Mouse (Mus musculus): ENCODE results near the gene Ankrd42. TPM values are rescaled to one million over a fixed set of nuclear protein-coding genes. Genes with fewer than 3 reads are reported as not detected.

The Ankrd42 gene
- total RNA-seq, 4 experiments from 2014 or later = 17.3 to 20.5 (median 18.7) TPM

DNA sequence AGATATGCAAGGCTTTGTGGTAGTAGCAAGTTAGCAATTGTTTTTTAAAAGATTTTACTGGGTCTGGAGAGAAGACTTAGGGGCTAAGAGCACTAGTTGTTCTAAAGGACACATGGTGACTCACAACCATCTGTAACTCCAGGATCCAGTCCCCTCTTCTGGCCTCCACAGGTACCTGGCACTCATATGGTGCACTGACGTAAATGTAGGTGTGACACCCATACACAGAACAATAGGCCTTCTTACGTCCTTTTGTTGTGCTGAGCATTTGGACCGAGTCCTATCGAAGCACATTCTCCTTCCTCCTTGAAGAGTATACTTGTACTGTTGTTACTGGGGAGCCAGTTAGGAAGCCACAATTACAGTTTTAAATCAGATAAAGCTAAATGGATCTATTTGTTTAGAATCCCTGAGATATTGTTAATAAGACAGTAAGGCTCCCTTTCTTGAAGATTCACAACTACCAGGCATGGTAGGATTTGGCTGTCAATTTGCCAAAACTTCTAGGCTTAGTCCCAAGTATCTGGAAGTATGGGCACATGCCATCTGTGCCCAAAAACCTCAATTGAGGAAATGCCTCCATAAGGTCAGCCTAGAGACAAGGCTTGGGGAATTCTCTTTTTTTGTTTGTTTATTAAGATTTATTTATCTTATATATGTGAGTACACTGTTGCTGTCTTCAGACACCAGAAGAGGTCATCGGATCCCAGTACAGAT lies 56.3 kb downstream of the Ankrd42 start:
- peak in 1 of 2 experiments; percentile 25 for DNase-seq (ENCODE audit: low spot score in 2 of 2)

DNA sequence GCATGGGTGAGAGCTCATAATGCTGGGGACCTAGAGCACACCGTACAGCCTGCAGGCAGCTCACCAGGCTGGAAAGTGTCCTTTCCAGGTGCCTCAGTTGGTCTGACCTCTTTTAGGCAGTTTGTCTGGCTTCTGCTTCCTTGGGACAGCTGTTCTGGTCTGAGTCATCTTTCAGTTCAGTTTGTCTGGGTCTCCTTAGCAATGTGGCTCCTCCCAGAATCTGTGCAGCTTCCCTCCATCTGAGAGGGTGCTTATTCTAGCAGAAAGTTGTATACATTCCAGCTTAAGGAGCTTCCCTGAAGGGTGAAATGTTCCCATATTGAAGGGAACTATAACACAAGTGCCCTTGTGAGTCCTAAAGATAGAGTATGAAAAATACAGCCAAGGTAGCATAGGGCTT lies 70.2 kb downstream of the Ankrd42 start:
- DNase-seq (ENCODE audit: low spot score in 2 of 2) = no peak

DNA sequence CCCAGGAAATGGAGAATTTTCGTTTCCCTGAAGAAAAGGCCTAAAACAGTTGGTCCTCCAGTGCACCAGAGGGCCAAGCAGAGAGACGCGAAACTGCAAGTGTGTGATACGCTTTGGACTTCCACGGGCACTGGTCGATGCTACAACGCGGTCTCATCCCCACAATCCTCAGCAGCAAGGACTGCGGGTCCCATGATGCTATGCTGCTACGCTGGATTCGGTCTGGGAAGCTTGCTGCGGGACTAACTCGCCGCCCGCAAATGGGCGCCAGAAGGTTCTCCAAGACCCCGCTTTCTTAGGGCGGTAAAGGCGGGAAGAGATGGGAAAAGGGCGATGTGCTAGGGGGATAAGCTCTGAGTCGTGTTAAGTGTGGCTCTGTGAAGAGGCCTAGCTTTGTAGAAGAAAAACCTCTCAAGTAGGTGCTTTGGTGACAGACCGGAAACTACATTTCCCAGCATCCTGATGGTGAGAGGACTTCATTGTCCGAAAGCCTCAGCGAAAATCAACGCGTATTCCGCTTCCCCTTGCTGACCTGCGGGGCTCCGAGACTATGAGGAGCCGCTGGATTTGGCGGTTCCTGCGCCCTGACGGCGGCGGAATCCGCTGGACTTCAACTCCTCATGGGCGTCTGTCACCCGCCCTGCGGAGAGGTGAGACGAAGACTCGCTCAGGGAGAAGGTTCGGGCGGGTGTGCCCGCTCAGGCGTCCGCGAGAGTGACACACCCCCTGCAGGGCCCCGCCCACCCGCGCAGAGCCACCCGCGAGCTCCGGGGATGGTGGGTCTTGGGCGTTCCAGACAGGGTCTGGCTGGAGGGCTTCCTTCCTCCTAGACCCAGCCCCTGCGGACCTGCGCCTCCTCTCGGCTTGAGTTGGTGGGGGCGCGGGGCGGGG lies 75.7 kb downstream of the Ankrd42 start, which contains the start of gene Ccdc90b:
TSS of gene Ccdc90b (plus strand) at position 164 of the 891 bp plus-strand sequence.
- peak; percentile 91 to 93 for DNase-seq (ENCODE audit: low spot score in 2 of 2)

DNA sequence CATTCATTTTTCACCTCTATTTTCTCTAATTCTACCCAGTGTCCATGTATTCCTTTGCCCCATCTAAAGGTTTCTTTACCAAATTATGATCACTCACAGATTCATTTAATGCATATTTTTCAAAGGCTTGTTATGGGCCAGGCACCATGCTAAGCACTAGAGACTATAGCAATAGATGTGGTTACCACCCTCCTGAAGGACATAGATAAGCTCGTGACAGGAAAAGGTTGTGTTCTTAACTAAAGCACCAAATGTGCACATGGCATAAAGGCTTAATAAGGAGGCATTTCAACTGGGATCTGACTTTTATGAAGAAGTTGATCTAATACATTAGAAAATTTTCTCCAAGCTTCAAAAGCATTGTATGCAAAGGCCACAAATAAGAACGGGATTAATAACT lies 78.2 kb downstream of the Ankrd42 start:
- no peak for DNase-seq (ENCODE audit: low spot score in 2 of 2)

DNA sequence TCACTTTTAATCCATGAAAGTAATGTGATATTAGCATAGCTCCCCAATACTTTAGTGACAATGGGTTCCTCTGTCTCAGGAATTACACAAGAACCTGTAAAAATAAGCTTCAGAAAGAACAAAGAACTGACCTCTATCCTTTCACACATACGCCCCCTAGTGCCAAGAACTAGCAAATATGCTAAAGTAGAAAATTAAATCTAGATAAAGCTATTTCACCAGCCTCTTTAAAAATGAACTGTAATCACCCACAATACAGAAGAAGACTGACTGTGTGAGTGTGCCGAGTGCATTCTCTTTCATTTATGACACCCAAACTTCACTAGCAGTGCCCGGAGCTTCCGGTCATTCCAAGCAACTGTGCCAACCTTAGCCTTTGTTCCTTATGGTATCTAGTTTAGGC lies 86.0 kb downstream of the Ankrd42 start:
- no peak for DNase-seq (ENCODE audit: low spot score in 2 of 2)

DNA sequence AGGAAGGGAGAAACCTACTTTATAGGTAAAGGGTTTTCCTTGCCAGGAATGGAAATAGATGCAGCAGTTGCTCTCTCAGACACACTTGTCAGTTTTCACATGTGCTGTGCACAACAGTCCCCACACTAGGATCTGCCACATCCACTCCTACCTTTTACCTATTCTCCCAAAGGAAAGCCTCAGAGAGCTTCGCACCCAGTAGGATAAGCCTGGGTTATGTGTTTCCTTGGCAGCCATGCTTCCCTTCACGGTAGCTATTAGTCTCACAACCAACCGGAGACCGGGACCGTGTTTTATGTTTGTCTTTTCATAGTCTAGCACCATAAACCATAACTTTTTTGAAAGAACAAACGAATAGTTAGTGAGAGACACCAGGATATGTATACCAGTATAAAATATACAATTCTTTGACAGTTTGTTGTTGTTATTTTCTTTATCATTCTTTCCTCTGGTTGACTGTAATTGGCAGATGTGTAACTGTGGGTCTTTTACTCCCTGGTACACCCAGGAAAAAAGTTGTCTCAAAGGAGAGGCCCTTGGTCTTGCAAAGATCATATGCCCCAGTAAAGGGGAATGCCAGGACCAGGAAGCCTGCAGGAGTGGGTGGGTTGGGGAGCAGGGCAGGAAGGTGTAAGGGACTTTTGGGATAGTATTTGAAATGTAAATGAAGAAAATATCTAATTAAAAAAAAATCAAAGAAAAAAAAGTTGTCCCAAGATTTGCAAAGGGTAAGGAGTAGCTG lies 86.5 kb downstream of the Ankrd42 start:
- no peak for DNase-seq (ENCODE audit: low spot score in 2 of 2)

DNA sequence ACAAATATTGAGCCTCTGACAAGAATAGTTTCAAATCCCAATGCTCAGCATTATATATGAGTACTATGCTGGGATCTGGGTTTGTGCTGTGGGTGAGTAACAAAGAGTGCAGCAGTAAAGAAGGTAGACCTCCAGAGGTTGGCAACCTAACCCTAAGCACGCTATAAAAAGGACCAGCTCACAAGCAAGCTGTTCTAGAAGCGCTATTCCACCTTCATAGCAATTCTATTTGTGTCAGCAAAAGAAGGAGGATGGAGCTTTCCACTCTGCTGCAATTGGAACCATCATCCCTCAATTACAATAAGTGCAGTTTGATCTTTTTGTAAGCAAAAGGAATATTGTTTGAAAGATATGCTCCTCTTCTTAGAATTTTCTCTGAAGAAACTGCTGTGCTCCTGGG lies 90.2 kb downstream of the Ankrd42 start:
- DNase-seq (ENCODE audit: low spot score in 2 of 2) = no peak

DNA sequence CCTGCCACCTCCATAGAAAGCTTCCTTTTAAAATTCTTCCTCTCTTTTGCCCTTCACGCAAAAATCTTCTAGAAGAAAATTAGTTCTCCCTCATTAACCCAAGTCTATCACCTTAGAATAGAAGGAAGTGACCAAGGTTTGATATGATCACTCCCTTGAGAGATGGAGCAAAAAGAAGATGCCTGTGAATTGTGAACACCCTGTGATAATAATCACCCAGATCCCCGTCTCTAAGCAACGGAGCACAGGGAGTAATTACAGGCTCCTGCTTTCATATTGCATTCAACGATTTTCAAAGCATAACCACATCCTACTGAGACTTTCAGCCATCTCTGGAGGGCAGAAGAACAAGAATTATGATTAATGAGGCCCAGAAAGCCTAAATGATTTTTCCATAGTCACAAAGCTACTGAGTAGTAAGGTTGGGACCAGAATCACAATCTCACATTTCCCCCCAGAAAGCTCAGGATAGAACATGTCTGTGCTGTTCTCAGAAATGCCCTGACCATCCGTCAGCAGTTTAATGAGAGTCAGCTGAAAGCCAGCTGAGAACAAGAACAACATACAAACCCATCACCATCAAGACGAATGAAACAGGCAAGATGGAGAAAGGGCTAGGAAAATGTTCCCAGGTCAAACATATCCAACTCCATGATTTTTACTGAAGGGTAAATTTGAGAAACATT lies 104.4 kb downstream of the Ankrd42 start:
- DNase-seq (ENCODE audit: low spot score in 2 of 2) = no peak

Other genes starting within 250 kb of the Ankrd42 start
- gene Ccdc90b, start 76.0 kb downstream of the Ankrd42 start, total RNA-seq (2022) = 10 to 100 TPM; 14.8 to 16.6 (median 15.5) TPM
- 10 to 100 TPM; 58.7 to 71.1 (median 63.8) TPM for gene Pcf11, start 32.8 kb upstream of the Ankrd42 start, total RNA-seq (2022)
- gene Rab30, start 104.5 kb upstream of the Ankrd42 start, total RNA-seq (2022) = 10 to 100 TPM; 37.0 to 42.0 (median 40.7) TPM
- gene Ddias, start 237.1 kb upstream of the Ankrd42 start, total RNA-seq (2022) = under 1 TPM; 0.31 to 0.78 (median 0.51) TPM
- 10 to 100 TPM in 2 of 4 experiments, 1 to 10 TPM in 2; 6.1 to 13.1 (median 10.2) TPM for gene Prcp, start 237.3 kb upstream of the Ankrd42 start, total RNA-seq (2022)